Mouse (Mus musculus) layer of hippocampus, adult 8-10 months (tissue): ENCODE measurements around the gene Bahcc1. TPM values are rescaled to one million over a fixed set of nuclear protein-coding genes. Genes with fewer than 3 reads are reported as not detected.

Experiments
- DNase-seq, 2 experiments: peaks; one replicate each; pipeline ENCODE4 v3.0.0; 2022; ENCODE audit warnings: low spot score in 2 of 2
- total RNA-seq, 4 experiments: library from RNA; stranded (reverse); gene quantifications; 2 replicates each; pipeline ENCODE4 v1.2.4; 2022

The Bahcc1 gene
- total RNA-seq, 4 experiments from 2014 or later = 20.0 to 23.4 (median 21.4) TPM

DNA sequence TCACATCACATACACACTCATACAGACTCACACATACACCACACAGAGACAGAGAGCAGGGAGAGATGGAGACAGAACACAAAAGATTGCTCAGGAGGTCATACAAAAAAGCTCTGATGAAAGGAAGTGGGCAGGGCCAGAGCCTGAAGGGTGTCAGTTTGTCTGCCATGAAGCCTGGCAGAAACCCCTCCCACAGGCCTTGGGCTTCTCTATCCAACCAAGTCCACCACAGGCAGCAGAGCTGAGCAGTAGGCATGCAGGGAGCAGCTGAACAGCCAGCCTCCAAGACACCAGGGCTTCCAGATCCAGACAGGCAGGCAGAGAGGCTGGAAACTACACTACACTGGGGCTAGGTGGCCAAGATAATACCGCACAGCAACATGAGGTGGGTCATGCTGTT is 61.0 kb downstream of the Bahcc1 start:
- DNase-seq = no peak

DNA sequence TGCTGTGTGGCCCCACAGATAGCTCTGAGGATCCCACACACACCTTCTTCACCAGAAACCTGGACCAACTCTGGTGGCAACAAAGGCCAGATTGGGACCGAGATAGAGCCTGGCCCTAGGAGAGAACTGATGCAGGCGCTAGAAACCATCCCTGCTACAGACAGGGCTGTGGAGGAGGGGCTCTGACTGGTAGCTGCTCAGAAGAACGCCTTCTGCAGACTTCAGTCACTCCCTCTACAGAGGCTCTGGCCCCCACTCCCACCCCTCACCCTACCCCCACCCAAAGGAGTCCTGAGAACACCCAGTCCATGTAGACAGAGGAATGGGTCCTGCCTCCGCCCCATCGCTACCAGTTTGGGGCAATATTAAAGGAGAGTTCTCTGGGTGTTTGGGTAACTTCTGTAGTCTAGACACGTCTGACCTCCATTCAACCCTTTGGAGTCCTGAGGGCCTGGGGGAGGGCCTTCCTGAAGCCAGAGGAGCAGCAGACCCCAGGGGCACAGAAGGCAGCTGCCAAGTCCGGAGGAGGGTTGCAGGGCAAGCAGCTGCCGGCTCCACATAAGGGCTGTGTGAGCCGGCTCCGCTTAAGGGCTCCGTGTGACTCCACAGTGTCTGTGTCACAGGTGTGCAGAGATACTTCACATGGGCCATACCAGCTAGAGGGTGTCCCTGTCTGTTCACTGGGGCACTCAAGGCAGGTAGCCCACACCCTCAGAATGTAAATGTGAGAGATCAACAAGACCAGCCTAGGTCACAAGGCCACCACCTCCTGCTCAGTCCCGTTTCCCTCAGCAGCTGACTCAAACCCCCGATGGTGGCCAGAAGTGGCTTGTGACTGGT is 63.8 kb downstream of the Bahcc1 start:
- no peak for DNase-seq

DNA sequence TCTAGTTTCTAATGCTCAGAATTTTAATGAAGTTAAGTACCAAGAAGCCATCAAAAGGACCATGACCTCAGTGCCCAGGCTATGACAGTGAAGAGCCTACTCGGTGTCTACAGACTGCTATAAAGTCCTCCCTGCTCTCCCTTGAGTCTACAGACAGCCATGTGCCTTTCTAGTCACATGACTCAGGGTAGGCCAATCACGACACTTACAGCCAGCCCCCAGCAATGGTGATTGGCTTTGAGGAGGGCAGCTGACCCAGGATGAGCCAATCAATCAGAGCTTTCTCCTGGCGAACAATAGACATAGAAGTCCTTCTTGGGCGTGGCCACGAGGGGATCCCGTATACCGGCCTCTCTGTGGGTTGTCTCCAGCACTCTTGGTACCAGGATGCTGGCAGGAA is 65.0 kb downstream of the Bahcc1 start:
- DNase-seq = no peak

DNA sequence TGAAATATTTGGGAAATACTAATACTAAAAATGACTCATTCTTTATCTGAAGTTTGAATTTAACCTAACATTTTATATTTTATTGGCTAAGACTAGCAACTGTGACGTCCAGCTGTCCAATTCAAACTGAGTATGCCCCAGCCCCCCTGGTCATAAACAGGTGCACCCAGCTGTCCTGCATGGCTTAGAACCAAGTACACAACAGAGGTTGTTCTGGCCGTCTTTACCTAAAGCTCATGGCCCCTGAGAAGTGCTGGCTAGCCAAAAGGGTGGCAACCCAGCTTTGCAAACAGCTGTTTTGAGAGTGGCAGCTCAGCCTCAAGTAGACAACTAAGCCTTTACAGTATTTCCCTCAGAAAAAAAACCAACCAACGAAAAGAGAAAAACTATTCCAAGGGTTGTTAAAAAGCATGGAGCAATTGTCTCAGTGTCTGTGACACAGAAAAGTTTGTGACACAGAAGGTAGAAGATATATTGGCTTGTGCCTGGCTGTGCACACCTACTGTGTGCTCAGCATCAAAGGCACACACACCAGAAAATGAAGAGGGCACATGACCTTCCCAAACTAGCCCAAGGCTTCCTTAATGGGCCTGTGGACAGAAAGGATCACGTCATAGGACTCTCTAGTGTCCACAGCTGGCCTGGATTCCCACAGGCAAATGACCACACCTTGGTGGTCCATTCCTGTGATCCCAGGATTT is 65.8 kb downstream of the Bahcc1 start:
- DNase-seq = no peak

DNA sequence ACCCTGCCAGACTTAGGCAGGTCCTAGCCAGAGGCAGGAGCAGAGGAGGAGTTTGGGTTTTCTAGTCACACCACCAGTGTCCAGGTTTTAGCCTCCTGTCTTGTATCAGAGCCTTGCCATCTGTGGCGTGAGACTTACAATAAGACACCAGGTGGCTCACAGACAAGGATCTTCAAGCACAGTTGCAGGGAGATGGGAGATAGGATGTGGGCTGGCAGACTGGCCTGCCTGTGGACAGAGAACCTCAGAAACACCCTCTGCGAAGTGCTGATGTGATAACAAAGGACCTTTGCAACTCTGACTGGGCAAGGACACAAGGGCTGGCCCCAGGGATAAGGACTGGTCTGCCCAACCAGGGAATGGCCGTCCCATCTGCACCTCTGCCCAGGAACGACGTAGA is 66.7 kb downstream of the Bahcc1 start:
- DNase-seq = no peak

DNA sequence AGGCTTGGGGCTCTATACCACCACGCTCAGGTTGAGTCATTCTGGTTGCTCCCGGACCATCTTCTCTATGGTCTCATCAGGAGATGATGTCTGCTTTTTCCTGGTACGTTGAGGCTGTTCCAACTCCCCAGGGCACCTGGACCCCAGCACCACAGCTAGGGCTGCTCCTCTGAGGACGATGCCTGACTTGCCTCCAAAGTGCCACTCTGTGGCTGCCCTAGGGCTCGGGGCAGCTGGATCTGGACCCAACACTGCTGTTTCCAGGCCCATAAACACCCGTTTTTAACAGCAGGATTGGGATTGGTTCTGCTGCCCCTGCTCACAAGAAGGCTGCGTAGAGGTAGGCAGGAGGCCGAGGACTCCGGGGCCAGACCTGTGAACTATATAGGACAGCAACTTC is 70.4 kb downstream of the Bahcc1 start:
- no peak for DNase-seq

DNA sequence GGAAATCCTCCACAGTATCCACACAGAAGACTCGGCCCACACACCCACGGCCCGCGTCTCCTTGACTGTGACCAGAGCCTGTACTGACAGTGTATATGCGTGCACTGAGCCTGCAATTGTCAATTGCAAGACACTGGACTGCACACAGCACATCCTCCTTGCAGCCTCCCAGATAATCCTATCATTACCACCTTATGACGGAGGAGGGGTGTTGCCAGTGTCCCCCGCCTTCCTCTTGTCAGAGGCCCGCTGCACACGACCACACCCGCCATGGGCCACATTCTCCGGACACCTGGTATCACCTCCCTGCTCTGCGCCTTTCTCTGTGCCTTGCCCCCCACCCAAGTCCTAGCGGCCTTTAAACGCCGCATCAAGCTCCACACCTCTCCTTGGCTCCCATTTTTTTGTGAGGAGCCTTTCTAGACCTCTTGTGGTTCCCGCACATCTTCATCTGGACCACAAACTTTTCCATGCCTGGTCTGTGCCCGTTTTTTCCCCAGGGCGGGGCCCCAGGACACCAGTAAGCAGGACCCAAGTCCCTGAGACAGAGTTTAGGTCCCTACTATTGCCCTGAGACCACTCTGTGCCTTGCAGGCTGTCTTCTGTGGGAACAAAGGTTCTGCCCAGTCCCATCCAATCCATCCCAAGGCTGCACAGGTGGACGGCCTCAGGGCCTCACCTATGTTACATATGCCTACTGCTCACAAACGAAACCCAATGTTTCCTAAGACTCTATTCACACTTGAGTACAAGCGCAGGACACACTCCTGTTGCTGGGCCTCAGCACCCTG is 71.0 kb downstream of the Bahcc1 start:
- DNase-seq = no peak

DNA sequence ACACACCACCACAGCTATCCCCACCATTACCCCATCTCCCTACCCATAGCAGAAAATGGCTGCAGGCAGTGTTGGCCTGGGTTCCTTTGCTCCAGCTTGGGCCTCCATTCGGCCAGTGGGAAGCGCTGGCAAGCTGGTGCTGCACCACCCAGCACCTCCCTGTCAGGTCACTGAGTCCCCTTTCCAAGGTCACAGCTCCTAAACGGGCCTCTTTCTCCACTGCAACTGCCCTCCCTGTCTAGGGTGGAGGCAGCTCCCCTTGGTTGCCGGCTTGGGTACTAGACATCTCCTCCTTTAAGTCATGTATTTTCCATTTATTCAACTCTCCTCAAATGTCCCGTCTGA is 71.6 kb downstream of the Bahcc1 start:
- no peak for DNase-seq

DNA sequence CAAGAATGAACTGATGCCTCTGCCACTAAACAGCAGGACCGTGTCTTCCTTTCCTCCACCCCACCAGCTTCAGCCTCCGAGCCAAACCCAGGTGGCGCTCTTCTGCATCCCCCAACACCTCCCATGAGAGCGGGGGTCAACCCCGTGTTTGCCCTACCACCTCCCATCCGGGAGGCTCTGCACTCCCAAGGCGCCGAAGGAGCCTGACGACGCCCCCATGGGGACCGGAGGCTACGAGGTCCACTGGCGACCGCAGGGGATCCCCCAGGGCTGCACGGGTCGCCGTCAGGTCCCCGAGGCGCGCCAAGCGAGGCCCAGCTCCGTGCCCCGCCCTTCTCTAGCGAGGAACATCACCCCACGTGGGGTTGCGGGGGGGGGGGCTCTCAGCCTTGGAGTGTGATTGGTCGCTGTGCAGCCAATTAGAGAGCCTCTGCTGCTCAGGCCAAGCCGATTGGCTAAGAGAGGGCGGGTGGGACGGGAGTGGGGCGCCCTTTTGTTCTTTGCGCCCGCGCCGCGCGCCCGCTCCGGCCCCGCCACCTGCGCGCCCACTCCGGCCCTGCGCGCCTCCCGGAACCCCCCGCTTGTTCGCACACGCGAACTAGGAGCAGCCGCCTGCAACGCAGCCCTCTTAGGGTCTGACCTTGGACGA is 72.3 kb downstream of the Bahcc1 start:
- peak; percentile 73 to 77 for DNase-seq

DNA sequence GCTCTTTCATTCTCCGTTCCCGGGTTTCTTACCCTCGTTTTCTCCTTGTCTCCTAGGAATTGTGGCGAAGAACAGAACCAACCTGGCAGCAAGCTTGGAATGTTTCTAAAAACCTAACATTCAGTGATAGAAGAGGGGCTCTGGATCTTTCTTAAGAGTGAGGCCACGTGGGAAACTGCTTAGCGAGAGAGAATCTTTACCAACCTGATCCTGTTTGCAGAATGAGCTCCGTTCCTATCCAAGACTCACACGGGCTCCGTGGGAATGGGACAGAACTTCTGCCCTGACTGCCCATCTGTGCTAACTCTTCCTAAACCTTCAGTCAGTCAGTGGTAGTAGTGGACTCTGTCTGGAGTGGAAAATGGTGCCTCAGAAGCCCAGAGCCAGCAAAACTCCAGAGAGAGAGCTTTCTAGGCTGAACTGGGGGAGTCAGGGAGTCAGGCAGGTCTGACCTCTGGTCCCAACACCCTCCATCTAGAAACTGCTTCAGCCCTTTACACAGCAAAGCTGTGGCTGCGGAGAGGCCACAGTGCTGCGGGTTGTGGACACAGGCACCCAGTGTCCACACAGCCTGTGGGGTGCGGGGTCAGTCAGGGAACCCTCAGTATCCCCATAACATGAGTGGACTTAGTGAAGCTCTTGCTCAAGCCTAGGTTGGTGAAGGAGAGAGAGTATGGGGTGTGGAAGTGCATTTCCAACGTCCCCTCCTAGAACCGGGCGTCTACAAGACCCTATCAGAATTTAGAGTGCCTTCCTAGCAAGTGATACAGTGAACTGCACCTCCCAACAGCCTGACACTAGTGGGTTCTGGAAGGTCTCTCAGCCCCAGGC is 73.0 kb downstream of the Bahcc1 start:
- no peak for DNase-seq

DNA sequence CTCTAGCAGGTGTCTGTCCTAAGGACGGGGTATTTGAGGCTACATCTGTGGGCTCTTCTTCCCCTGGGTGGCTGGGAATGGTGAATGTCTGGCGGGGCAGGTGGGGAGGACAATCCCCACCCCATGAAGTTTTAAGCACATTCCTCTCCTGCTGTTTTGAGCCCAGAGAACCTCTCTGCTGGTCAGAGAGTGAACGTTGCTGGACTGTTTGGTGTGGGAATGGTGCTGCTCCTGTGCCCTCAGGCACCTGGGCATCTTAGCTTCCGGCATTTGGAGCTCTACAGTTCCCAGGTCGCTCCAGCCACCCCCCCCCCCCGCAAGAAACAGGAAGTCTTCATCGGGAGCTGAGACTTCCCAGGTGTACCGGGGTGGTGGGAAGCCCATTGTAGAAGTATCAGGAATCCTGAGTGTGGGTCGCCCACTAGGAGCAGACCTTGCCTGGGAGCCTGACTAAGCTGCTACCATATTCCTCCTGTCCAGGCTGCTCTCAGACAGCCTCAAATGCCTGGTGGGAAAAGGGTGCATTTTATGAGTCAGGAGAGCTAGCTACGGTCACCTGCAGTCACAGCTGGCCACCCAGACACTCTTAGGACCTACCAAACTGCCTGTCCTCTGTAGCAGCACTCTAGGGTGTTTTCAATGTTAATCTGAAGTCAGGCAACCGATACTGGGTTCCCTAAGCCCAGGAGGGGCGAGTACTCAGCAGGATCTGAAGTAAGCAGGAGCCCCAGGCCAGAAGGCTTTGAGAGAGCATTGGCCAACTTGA is 73.8 kb downstream of the Bahcc1 start:
- DNase-seq = no peak

DNA sequence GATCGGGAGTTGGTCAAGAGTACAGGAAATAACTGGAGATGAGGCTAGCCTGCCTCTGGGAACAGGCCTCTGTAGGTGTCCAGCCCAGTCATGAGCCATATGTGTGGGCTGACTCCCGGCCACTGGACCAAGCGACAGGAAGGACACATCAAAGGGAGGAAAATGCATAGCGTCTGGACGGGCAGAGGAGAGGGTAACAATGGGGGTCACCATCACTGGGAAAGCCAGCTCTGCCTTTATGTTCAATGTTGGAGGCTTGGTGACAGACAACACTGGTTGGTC is 74.3 kb downstream of the Bahcc1 start:
- DNase-seq = no peak

DNA sequence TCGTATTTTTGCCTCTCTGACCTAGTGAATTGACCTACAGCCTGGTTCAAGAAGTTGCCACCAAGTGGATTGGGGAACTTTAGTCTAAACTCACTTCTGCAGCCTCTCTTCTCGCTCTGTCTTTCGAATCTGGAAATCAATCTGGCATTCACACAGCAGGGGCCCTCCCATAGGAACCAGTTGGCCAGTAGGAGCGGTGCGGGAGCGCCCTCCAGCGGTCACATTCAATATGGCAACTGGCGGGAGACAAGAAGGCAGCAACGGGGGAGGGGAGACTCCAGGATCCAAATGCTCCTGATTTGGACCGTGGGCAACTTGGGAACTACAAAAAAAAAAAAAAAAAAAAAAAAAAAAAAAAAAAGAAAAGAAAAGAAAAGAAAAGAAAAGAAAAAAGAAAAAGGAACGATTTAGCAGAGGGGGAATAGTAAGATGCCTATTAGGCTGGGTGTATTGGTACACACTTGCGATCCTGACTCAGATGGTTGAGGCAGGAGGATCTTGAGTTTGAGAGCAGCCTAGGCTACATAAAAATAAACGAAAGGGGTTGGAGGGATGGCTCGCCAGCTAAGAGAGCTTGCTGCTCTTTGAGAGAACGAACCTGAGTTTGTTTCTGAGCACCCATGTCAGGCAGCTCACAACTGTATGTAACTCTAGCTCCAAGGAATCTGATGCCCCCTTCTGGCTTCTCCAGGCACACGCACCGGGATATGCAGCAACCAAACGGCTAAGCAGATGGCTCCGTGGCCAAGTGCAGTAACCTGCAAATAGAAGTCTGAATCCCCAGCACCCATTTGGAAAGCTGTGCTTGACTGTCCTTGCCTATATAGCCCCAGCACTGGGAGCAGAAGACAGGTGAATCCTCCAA is 75.1 kb downstream of the Bahcc1 start:
- peak; percentile 89 to 98 for DNase-seq

DNA sequence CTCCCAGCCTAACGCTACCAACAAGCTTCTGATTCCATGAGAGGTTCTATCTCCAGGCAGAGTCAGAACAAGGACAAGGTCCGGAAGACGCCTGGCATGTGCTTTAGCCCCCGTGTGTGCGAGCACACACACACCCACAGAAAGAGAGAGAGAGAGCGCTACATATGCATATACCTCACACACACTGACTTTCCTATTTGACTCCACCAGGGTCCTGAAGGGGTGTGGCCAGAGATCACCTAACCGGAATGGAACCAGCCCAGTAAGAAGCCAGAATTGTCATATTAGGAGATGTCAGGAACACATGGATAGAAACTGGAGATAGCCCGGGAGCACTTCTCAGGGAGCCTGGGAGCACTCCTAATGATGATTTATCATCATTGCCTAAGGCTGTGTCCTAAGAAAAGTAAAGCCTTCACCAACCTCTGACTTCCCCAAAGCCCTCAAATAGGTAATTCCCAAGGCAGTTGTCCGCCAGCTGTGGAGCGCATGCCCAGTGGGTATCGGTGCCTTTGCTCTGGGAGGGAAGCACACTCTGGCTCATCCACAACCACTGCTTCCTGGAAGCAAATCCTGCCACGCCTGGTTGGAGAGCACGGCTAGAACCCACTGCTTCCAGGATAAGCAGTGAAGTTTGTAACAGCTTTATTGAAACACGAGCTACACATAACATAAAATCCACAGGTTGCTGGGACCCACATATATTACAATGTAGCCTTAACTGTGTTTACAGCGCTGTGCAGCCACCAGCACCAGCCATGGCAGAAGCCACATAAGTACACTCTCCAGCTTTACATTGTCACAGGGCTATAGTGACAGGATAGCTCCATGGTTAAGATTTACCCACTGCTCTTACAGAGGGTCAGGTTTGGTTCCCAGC is 75.9 kb downstream of the Bahcc1 start:
- DNase-seq = no peak

DNA sequence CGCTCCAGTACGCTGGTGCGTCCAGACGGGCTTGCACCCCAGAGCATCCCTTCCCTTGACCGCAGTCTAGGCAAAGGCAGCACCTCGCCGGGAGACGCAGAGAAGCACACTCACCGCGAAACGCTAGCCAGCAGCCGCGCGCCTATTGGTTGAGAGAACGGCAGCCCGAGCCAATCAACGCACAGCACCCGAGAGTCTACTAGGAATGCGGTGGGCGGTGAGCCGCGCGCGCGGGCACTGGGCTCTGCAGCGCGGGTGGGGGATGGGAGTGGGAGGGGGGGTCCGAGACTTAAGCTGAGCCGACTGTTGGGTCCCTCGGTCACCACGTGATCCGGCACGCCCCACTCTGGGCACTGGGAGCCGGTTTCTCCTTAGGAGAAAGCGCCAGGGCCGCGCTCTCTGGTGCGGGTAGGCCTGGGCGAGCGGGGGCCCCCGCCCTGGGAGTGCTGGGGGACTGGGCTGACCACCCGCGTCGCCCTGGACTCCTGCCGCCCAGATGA is 78.1 kb downstream of the Bahcc1 start:
- peak; percentile 91 to 94 for DNase-seq

DNA sequence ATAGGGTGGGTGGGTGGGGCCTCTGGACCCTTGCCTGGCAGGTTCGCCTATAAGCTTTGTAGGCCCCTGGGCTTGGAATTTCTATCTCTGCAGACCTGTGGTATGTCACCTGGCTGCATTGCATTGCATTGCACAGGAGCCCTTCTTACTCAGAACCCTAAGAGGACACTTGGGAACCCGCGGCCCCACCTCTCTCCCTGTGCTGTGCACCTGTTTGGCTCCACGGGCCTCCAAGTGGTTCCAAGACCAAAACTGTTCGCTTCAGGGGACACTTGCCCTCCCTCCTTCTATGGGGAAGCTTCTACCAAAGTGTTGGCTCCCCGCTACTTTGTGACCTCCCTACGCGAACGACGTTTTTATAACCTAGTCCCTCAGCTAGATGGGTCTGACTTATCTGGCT is 78.8 kb downstream of the Bahcc1 start:
- DNase-seq = peak in 1 of 2 experiments; percentile 7

DNA sequence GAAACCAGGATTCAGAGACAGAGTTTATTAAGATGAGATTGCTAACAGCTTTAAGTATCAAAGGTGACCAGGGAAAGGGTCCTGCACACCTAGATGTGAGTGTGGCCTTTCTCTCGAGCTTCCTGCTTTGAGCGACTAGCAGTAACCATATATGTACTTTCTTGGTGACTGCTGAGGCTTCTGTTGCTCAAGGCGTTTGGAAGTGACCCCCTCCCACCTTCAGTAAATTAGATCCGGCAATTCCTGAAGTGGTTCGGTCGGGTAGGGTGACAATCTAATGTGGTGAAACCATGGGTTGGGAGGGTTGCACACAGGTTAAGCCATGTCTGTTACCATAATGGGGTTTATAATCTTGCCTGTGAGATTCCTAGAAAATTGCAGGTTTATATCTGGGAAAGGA is 79.3 kb downstream of the Bahcc1 start:
- DNase-seq = peak in 1 of 2 experiments; percentile 1
